Mouse (Mus musculus): ENCODE results near the gene Acss1. TPM values are rescaled to one million over a fixed set of nuclear protein-coding genes. Genes with fewer than 3 reads are reported as not detected.
A peak's percentile ranks its signal among the peaks of the same experiment; 100 is the strongest.

The Acss1 gene
- polyA plus RNA-seq, 1 experiment from 2014 or later, result 8.0 TPM

GRCm38 (mm10) chr2:150665006-150665405 is 3.3 kb downstream of the Acss1 start:
- Histone ChIP-seq H3K4me3 (replicated peaks) (no peak overlapping the region), H3K9me3 (replicated peaks) (no peaks in the 10 kb centered on the region), H3K27ac (replicated peaks) (no peak overlapping the region), H3K9ac (no peak overlapping the region), H3K27me3 (no peaks in the 10 kb centered on the region), H3K4me1 (peaks cover 17% of the 10 kb centered on the region; the same call in 1 of the 2 replicates), H3K36me3 (no peaks in the 10 kb centered on the region), H3K4me2 (replicated peaks) (no peak overlapping the region)
- WGBS, result 72% methylated on average over 2 of the region's 2 CpGs
- ATAC-seq (ENCODE audit: insufficient number of reproducible peaks, low FRiP score, low TSS enrichment, low read depth), result no peak

- no peak overlapping the region for H3K4me2 ChIP-seq (replicated peaks)
- no peak overlapping the region for H3K4me3 ChIP-seq (replicated peaks)
- no peaks in the 10 kb centered on the region for H3K36me3 ChIP-seq
- H3K27me3 ChIP-seq, result no peaks in the 10 kb centered on the region
- peaks cover 17% of the 10 kb centered on the region; the same call in 1 of the 2 replicates for H3K4me1 ChIP-seq
- no peaks in the 10 kb centered on the region for H3K9me3 ChIP-seq (replicated peaks)
- no peak for ATAC-seq (ENCODE audit: insufficient number of reproducible peaks, low FRiP score, low TSS enrichment, low read depth)
- H3K27ac ChIP-seq (replicated peaks), result no peak overlapping the region
- no peak overlapping the region for H3K9ac ChIP-seq
- 80% methylated on average over 5 of the region's 5 CpGs for WGBS
These were observed 4.0 kb downstream of the Acss1 start for GRCm38 (mm10) chr2:150664152-150664920.

- Histone ChIP-seq H3K4me1 (peaks cover 13% of the 10 kb centered on the region; the same call in 1 of the 2 replicates), H3K9me3 (replicated peaks) (no peaks in the 10 kb centered on the region), H3K9ac (no peak overlapping the region), H3K4me3 (replicated peaks) (no peak overlapping the region), H3K27ac (replicated peaks) (no peak overlapping the region), H3K4me2 (replicated peaks) (peak overlapping the region; percentile 15; the same call in 1 of the 2 replicates), H3K36me3 (no peaks in the 10 kb centered on the region), H3K27me3 (no peaks in the 10 kb centered on the region)
- peak; percentile 44; the same call in 1 of the 2 replicates for ATAC-seq (ENCODE audit: insufficient number of reproducible peaks, low FRiP score, low TSS enrichment, low read depth)
- WGBS, result 26% methylated on average over 9 of the region's 9 CpGs
These were observed 5.0 kb downstream of the Acss1 start for GRCm38 (mm10) chr2:150663255-150663654.

- no peak overlapping the region for H3K27ac ChIP-seq (replicated peaks)
- H3K4me1 ChIP-seq, result peaks cover 4% of the 10 kb centered on the region; the same call in 1 of the 2 replicates
- WGBS, result 65% methylated on average over 2 of the region's 2 CpGs
- H3K36me3 ChIP-seq, result no peaks in the 10 kb centered on the region
- H3K4me2 ChIP-seq (replicated peaks), result no peak overlapping the region
- H3K9me3 ChIP-seq (replicated peaks), result no peaks in the 10 kb centered on the region
- H3K4me3 ChIP-seq (replicated peaks), result no peak overlapping the region
- H3K27me3 ChIP-seq, result no peaks in the 10 kb centered on the region
- H3K9ac ChIP-seq, result no peak overlapping the region
- no peak for ATAC-seq (ENCODE audit: insufficient number of reproducible peaks, low FRiP score, low TSS enrichment, low read depth)
These were observed 6.3 kb downstream of the Acss1 start for GRCm38 (mm10) chr2:150662007-150662406.

GRCm38 (mm10) chr2:150660668-150661451 is 7.4 kb downstream of the Acss1 start:
- Histone ChIP-seq H3K27ac (replicated peaks) (no peak overlapping the region), H3K4me3 (replicated peaks) (no peak overlapping the region), H3K9me3 (replicated peaks) (no peaks in the 10 kb centered on the region), H3K36me3 (no peaks in the 10 kb centered on the region), H3K4me2 (replicated peaks) (no peak overlapping the region), H3K9ac (no peak overlapping the region), H3K4me1 (no peaks in the 10 kb centered on the region), H3K27me3 (no peaks in the 10 kb centered on the region)
- WGBS, result 74% methylated on average over 5 of the region's 5 CpGs
- ATAC-seq (ENCODE audit: insufficient number of reproducible peaks, low FRiP score, low TSS enrichment, low read depth), result no peak

- Histone ChIP-seq H3K4me1 (no peaks in the 10 kb centered on the region), H3K9ac (no peak overlapping the region), H3K4me3 (replicated peaks) (no peak overlapping the region), H3K27me3 (no peaks in the 10 kb centered on the region), H3K4me2 (replicated peaks) (no peak overlapping the region), H3K36me3 (no peaks in the 10 kb centered on the region), H3K27ac (replicated peaks) (no peak overlapping the region), H3K9me3 (replicated peaks) (no peaks in the 10 kb centered on the region)
- 50% methylated on average over 4 of the region's 4 CpGs for WGBS
- no peak for ATAC-seq (ENCODE audit: insufficient number of reproducible peaks, low FRiP score, low TSS enrichment, low read depth)
These were observed 8.3 kb downstream of the Acss1 start for GRCm38 (mm10) chr2:150660049-150660448.

- Histone ChIP-seq H3K27ac (replicated peaks) (no peak overlapping the region), H3K4me2 (replicated peaks) (no peak overlapping the region), H3K36me3 (no peaks in the 10 kb centered on the region), H3K27me3 (no peaks in the 10 kb centered on the region), H3K9me3 (replicated peaks) (no peaks in the 10 kb centered on the region), H3K4me3 (replicated peaks) (no peak overlapping the region), H3K9ac (no peak overlapping the region), H3K4me1 (no peaks in the 10 kb centered on the region)
- no peak for ATAC-seq (ENCODE audit: insufficient number of reproducible peaks, low FRiP score, low TSS enrichment, low read depth)
- 55% methylated on average over 8 of the region's 8 CpGs for WGBS
These were observed 11.1 kb downstream of the Acss1 start for GRCm38 (mm10) chr2:150656975-150657768.

GRCm38 (mm10) chr2:150656112-150656511 is 12.2 kb downstream of the Acss1 start:
- Histone ChIP-seq H3K4me1 (no peaks in the 10 kb centered on the region), H3K36me3 (no peaks in the 10 kb centered on the region), H3K27ac (replicated peaks) (no peak overlapping the region), H3K27me3 (no peaks in the 10 kb centered on the region), H3K9me3 (replicated peaks) (no peaks in the 10 kb centered on the region), H3K4me3 (replicated peaks) (no peak overlapping the region), H3K4me2 (replicated peaks) (no peak overlapping the region), H3K9ac (no peak overlapping the region)
- ATAC-seq (ENCODE audit: insufficient number of reproducible peaks, low FRiP score, low TSS enrichment, low read depth), result no peak
- WGBS, result 88% methylated on average over 3 of the region's 3 CpGs

- WGBS, result 78% methylated on average over 6 of the region's 6 CpGs
- no peaks in the 10 kb centered on the region for H3K4me1 ChIP-seq
- H3K27ac ChIP-seq (replicated peaks), result no peak overlapping the region
- no peaks in the 10 kb centered on the region for H3K9me3 ChIP-seq (replicated peaks)
- no peak overlapping the region for H3K4me2 ChIP-seq (replicated peaks)
- H3K9ac ChIP-seq, result no peak overlapping the region
- H3K27me3 ChIP-seq, result no peaks in the 10 kb centered on the region
- no peak for ATAC-seq (ENCODE audit: insufficient number of reproducible peaks, low FRiP score, low TSS enrichment, low read depth)
- H3K36me3 ChIP-seq, result no peaks in the 10 kb centered on the region
- no peak overlapping the region for H3K4me3 ChIP-seq (replicated peaks)
These were observed 13.0 kb downstream of the Acss1 start for GRCm38 (mm10) chr2:150655290-150655689.

- no peak overlapping the region for H3K4me2 ChIP-seq (replicated peaks)
- no peak overlapping the region for H3K4me3 ChIP-seq (replicated peaks)
- H3K27me3 ChIP-seq, result no peaks in the 10 kb centered on the region
- ATAC-seq (ENCODE audit: insufficient number of reproducible peaks, low FRiP score, low TSS enrichment, low read depth), result no peak
- 84% methylated on average over 2 of the region's 2 CpGs for WGBS
- no peaks in the 10 kb centered on the region for H3K36me3 ChIP-seq
- no peak overlapping the region for H3K27ac ChIP-seq (replicated peaks)
- H3K9ac ChIP-seq, result no peak overlapping the region
- H3K9me3 ChIP-seq (replicated peaks), result no peaks in the 10 kb centered on the region
- H3K4me1 ChIP-seq, result no peaks in the 10 kb centered on the region
These were observed 13.5 kb downstream of the Acss1 start for GRCm38 (mm10) chr2:150654814-150655213.

- no peak overlapping the region for H3K4me3 ChIP-seq (replicated peaks)
- H3K4me2 ChIP-seq (replicated peaks), result no peak overlapping the region
- H3K9ac ChIP-seq, result no peak overlapping the region
- H3K27me3 ChIP-seq, result no peaks in the 10 kb centered on the region
- WGBS, result 62% methylated on average over 9 of the region's 9 CpGs
- no peaks in the 10 kb centered on the region for H3K9me3 ChIP-seq (replicated peaks)
- no peaks in the 10 kb centered on the region for H3K4me1 ChIP-seq
- ATAC-seq (ENCODE audit: insufficient number of reproducible peaks, low FRiP score, low TSS enrichment, low read depth), result no peak
- H3K27ac ChIP-seq (replicated peaks), result no peak overlapping the region
- no peaks in the 10 kb centered on the region for H3K36me3 ChIP-seq
These were observed 16.9 kb downstream of the Acss1 start for GRCm38 (mm10) chr2:150651366-150651765.

All from embryonic facial prominence, embryonic 15.5 days (tissue).